Mouse (Mus musculus) forebrain, embryonic 14.5 days (tissue): ENCODE data around the gene Fam169a. TPM values are rescaled to one million over a fixed set of nuclear protein-coding genes. Genes with fewer than 3 reads are reported as not detected.
"Not testable (repeated sequence)": the region's sequence is repeated elsewhere in the genome, so short reads cannot be mapped to it uniquely, and the experiment has no call there.

Experiments used
- ATAC-seq: fragments of 200-750 bp; cut with Nextera tagmentation; 2 replicates; pipeline ENCODE4 v1.8.0; 2017; ENCODE audit warnings: mild to moderate bottlenecking, moderate library complexity
- DNase-seq: peaks from one replicate; pipeline ENCODE4 v3.0.0-alpha.2; 2015; ENCODE audit warnings: low spot score
- H3K27ac ChIP-seq: fragments of 300-500 bp; sonication (generic); 2 replicates; pipeline ENCODE4 v1.5.1; 2014; ENCODE audit warnings: low read depth, mild to moderate bottlenecking, control low read depth, low read length, moderate library complexity
- H3K27me3 ChIP-seq: fragments of 300-500 bp; sonication (generic); replicated peaks from 2 replicates; pipeline ENCODE4 v1.6.1; 2014; ENCODE audit warnings: low read length, control low read depth, mixed read lengths; ENCODE audit not compliant: control insufficient read depth, insufficient read depth
- H3K36me3 ChIP-seq: fragments of 300-500 bp; sonication (generic); 2 replicates; pipeline ENCODE4 v1.6.1; 2014; ENCODE audit warnings: low read length, control low read depth; ENCODE audit not compliant: control insufficient read depth, insufficient read depth
- H3K4me1 ChIP-seq: fragments of 300-500 bp; sonication (generic); 2 replicates; pipeline ENCODE4 v1.6.1; 2014; ENCODE audit warnings: antibody characterized with exemption, low read length, control low read depth; ENCODE audit not compliant: control insufficient read depth, insufficient read depth
- H3K4me2 ChIP-seq: fragments of 300-500 bp; sonication (generic); 2 replicates; pipeline ENCODE4 v1.6.1; 2014; ENCODE audit warnings: mild to moderate bottlenecking, control low read depth, low read length
- H3K4me3 ChIP-seq: fragments of 300-500 bp; sonication (generic); 2 replicates; pipeline ENCODE4 v1.5.1; 2014; ENCODE audit warnings: low read depth, low read length, control low read depth
- H3K9ac ChIP-seq: fragments of 300-500 bp; sonication (generic); 2 replicates; pipeline ENCODE4 v1.6.1; 2014; ENCODE audit warnings: mild to moderate bottlenecking, low read length, control low read depth, moderate library complexity
- H3K9me3 ChIP-seq: fragments of 300-500 bp; sonication (generic); replicated peaks from 2 replicates; pipeline ENCODE4 v1.6.1; 2016; ENCODE audit warnings: low read length, control low read depth, mixed read lengths; ENCODE audit not compliant: control insufficient read depth
- WGBS: fragments of 180-500 bp; shearing (Covaris S2); extraction: QIAGEN DNeasy Blood & Tissue Kit; methylation state at CpG from one replicate; pipeline ENCODE4 v1.1.7; 2014; 5-methylcytosine and 5-hydroxymethylcytosine counted together
- polyA plus RNA-seq: library from polyadenylated mRNA; unstranded; fragments of >200 nt; fragmentation: Nextera tagmentation; extraction: Ambion mirVana; gene quantifications from 2 replicates; pipeline ENCODE4 v1.2.1, GENCODE M21; 2014

Fam169a gene
- polyA plus RNA-seq, 1 experiment from 2014 or later = 14.9 TPM

DNA sequence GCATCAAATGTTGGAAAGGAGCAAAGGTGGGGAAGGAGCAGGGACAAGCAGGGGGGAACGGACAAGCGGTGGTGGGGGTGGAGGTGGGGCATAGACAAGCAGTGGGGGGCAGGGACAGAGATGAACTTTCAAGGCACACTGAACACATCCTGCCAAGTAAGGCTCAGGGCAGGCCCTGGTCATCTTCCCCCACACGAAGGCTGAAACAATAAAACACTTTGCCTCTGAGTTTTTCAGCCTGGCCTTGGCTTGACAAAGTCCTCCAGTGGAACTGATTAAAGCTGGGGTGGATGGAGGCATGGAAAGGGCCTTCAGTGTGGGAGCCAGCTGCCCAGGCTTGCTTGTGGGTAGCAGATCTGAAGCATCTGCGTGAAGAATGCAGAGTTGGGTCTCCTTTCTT, 9.3 kb upstream of the Fam169a start:
- DNase-seq (no peak), ATAC-seq (no peak)
- Histone ChIP-seq H3K27me3 (no peaks in the 10 kb centered on the region), H3K36me3 (no peaks in the 10 kb centered on the region), H3K4me1 (no peaks in the 10 kb centered on the region), H3K4me3 (no peak overlapping the region), H3K9me3 (no peaks in the 10 kb centered on the region), H3K9ac (no peak overlapping the region), H3K4me2 (no peak overlapping the region), H3K27ac (no peak overlapping the region)
- WGBS = 62% methylated on average over 4 of the region's 4 CpGs

DNA sequence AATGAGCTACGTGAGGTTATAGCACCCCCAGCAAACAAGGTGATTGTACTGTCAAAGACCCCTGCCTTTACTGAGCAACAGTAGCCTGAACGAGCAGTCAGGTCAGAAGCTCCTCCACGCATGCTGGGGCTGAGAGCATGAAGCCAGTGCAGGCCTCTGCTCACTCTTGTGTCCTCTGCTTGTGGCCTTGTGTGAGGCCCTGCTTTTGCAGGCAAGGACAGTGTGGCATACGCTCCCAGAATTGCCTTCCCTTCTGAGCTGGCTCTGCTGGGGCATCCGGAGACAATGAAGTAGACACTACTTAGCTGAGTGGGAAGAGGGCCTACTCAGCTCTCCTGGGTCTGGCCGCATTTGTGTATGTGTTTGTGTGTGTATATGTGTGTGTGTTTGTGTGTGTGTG, 7.3 kb upstream of the Fam169a start:
- 87% methylated on average over 6 of the region's 6 CpGs for WGBS
- Histone ChIP-seq H3K27ac (no peak overlapping the region), H3K27me3 (no peaks in the 10 kb centered on the region), H3K4me1 (no peaks in the 10 kb centered on the region), H3K36me3 (no peaks in the 10 kb centered on the region), H3K4me2 (no peak overlapping the region), H3K4me3 (no peak overlapping the region), H3K9ac (no peak overlapping the region), H3K9me3 (no peaks in the 10 kb centered on the region)
- DNase-seq (no peak), ATAC-seq (no peak)

- Histone ChIP-seq H3K27me3 (no peaks in the 10 kb centered on the region), H3K4me3 (no peak overlapping the region), H3K9me3 (no peaks in the 10 kb centered on the region), H3K4me1 (no peaks in the 10 kb centered on the region), H3K27ac (no peak overlapping the region), H3K4me2 (no peak overlapping the region), H3K36me3 (no peaks in the 10 kb centered on the region), H3K9ac (no peak overlapping the region)
- 55% methylated on average over 6 of the region's 8 CpGs for WGBS
- ATAC-seq (no peak), DNase-seq (no peak)
Measured at GRCm38 (mm10) chr13:97060331-97060730, 6.8 kb upstream of the Fam169a start.

DNA sequence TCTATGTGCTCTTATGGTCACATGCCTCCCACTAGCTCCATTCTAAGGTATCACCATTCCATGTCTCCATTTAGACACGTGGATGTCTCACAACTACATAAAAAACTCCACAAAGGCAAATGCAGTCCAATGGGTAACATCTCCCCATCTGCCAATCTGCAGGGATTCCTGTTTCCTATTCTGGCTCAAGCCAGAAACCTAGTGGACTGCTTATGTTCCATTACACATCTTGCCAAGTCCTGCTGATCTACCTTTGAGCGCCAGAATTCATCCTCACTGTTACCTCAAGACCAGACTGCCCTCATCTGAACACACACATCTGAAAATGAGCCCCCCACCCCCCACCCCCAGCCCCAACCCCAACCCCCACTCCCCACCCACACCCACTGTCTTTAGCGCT, 4.9 kb upstream of the Fam169a start:
- Histone ChIP-seq H3K4me3 (no peak overlapping the region), H3K27me3 (no peaks in the 10 kb centered on the region), H3K9me3 (no peaks in the 10 kb centered on the region), H3K4me1 (no peaks in the 10 kb centered on the region), H3K4me2 (no peak overlapping the region), H3K36me3 (no peaks in the 10 kb centered on the region), H3K9ac (no peak overlapping the region), H3K27ac (no peak overlapping the region)
- ATAC-seq = no peak
- DNase-seq = no peak
- WGBS = 87% methylated on average over 3 of the region's 3 CpGs

GRCm38 (mm10) chr13:97063431-97063830, 3.7 kb upstream of the Fam169a start:
- no peak overlapping the region for H3K27ac ChIP-seq
- no peak overlapping the region for H3K4me3 ChIP-seq
- no peaks in the 10 kb centered on the region for H3K36me3 ChIP-seq
- DNase-seq (no peak), ATAC-seq (no peak)
- no peak overlapping the region for H3K9ac ChIP-seq
- no peaks in the 10 kb centered on the region for H3K27me3 ChIP-seq
- H3K9me3 ChIP-seq = no peaks in the 10 kb centered on the region
- no peak overlapping the region for H3K4me2 ChIP-seq
- WGBS = 86% methylated on average over 2 of the region's 2 CpGs
- H3K4me1 ChIP-seq = no peaks in the 10 kb centered on the region

DNA sequence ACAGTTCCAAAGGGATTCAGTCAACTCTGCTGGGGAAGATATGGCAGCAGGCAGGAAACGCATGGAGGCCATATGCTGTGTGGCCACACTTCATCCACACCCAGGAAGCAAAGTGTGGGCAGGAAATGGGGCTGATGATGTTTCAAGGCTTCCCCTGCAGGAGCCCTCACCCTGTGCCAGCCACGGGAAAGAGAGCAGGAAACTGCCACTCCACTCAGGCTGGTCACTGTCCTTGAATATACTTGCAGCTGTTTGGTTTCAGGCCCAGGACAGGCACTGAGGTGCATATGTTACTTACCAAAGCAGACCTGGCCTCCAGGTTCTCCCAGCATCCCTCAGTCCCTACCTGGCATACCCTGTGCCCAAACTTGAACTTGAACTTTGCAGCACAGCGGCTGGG, 2.7 kb upstream of the Fam169a start:
- no peak for ATAC-seq
- Histone ChIP-seq H3K9me3 (no peaks in the 10 kb centered on the region), H3K4me2 (no peak overlapping the region), H3K4me3 (no peak overlapping the region), H3K4me1 (no peaks in the 10 kb centered on the region), H3K27ac (no peak overlapping the region), H3K9ac (no peak overlapping the region), H3K27me3 (no peaks in the 10 kb centered on the region), H3K36me3 (no peaks in the 10 kb centered on the region)
- WGBS = 46% methylated on average over 3 of the region's 3 CpGs
- DNase-seq = no peak

DNA sequence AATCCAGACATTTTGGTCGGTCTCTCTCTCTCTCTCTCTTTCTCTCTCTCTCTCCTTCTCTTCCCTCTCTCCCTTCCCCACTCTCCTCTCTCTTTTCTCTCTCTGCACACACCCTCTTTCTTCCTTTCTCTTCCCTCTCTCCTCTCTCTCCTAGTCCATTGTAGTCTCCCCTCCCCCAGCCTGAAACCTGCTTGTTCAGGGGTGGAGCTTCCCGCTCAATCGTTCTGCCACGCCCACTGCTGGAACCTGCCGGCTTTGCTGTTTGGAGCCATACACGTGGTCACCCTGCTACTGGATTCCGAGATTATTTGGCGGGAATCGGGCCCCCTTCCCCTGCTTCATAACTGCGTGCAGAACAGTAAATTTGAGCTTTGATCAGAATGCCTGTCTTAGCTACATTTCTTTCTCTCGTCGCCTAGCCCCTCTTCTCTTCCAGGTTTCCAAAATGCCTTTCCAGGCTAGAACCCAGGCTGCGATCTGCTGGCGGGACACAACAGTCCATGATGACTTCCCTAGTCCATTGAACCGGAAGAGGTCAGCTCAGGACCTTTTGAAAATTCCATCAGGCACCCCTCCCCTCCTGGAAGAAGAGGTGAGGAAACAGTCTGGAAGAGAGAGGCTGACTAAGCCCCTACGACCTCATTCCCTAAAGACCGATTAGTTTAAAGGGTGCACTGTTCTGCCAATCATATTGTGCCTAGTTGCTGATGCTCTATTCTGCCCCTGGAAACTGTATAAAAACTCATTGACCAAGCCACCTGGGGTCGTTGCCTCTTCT, 2.1 kb upstream of the Fam169a start:
- not testable (repeated sequence) for H3K4me2 ChIP-seq, H3K36me3 ChIP-seq, H3K27me3 ChIP-seq, ATAC-seq, H3K4me3 ChIP-seq, H3K4me1 ChIP-seq, H3K9ac ChIP-seq, DNase-seq, H3K27ac ChIP-seq, H3K9me3 ChIP-seq
- 40% methylated on average over 18 of the region's 18 CpGs for WGBS

GRCm38 (mm10) chr13:97067691-97068090, 605 bp downstream of the Fam169a start:
- Histone ChIP-seq H3K4me1 (peaks cover 3% of the 10 kb centered on the region; the same call in 1 of the 2 replicates), H3K36me3 (no peaks in the 10 kb centered on the region), H3K27me3 (0 out of 2 replicates have a peak, but pooled peaks cover 3% of the 10 kb centered on the region), H3K4me3 (no peak overlapping the region), H3K9ac (no peak overlapping the region), H3K4me2 (no peak overlapping the region), H3K27ac (no peak overlapping the region), H3K9me3 (no peaks in the 10 kb centered on the region)
- 9% methylated on average over 6 of the region's 6 CpGs for WGBS
- DNase-seq (no peak), ATAC-seq (no peak)

- ATAC-seq (no peak), DNase-seq (no peak)
- H3K4me3 ChIP-seq = no peak overlapping the region
- H3K36me3 ChIP-seq = no peaks in the 10 kb centered on the region
- WGBS = 33% methylated on average over 8 of the region's 8 CpGs
- H3K9ac ChIP-seq = no peak overlapping the region
- no peak overlapping the region for H3K27ac ChIP-seq
- no peak overlapping the region for H3K4me2 ChIP-seq
- H3K4me1 ChIP-seq = peaks cover 3% of the 10 kb centered on the region; the same call in 1 of the 2 replicates
- no peaks in the 10 kb centered on the region for H3K9me3 ChIP-seq
- 0 out of 2 replicates have a peak, but pooled peaks cover 3% of the 10 kb centered on the region for H3K27me3 ChIP-seq
Measured at GRCm38 (mm10) chr13:97068151-97068550, 1.1 kb downstream of the Fam169a start.
